Mouse (Mus musculus): ENCODE data around the gene Ap3m1. TPM values are rescaled to one million over a fixed set of nuclear protein-coding genes. Genes with fewer than 3 reads are reported as not detected.

Ap3m1 gene
- polyA plus RNA-seq, 1 experiment: 2.7 TPM

GRCm38 (mm10) chr14:21074398-21075320 is 22.4 kb upstream of the Ap3m1 start:
- Histone ChIP-seq H3K36me3 (replicated peaks; ENCODE audit: low read length) (no peaks in the 10 kb centered on the region), H3K4me1 (peaks cover 70% of the 10 kb centered on the region), H3K27me3 (replicated peaks) (no peaks in the 10 kb centered on the region), H3K4me3 (replicated peaks) (peak overlapping the region; percentile 100), H3K9me3 (no peaks in the 10 kb centered on the region)
- TF ChIP-seq FLI1 (IDR thresholded peaks at IDR 0.05; ENCODE audit: low read length) (no peak), GATA1 (IDR thresholded peaks at IDR 0.05; ENCODE audit: borderline replicate concordance, low read length) (no peak)

DNA sequence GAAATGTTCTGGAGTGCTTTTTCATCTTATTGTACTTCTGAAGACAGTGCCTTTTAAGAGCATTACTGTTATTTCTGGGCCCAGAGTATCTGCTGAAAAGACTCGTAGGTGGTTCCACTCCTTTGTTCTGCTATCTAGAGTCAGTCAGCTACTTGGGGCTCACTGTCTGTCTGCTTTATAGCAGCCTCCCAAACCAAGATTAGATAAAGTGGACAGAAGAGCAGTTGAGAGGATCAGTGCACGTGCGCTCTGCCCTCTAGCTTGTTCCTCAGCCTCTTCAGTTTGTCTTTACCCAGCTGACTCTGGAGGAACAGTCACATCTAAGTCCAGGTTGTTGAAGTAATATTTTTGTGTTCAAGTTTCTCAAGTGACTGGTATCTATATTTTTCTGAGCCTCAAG is 21.7 kb upstream of the Ap3m1 start:
- Histone ChIP-seq H3K27me3 (replicated peaks) (no peaks in the 10 kb centered on the region), H3K36me3 (replicated peaks; ENCODE audit: low read length) (no peaks in the 10 kb centered on the region), H3K9me3 (no peaks in the 10 kb centered on the region), H3K4me1 (peaks cover 73% of the 10 kb centered on the region), H3K4me3 (replicated peaks) (peak overlapping the region; percentile 72)
- TF ChIP-seq FLI1 (IDR thresholded peaks at IDR 0.05; ENCODE audit: low read length) (no peak), GATA1 (IDR thresholded peaks at IDR 0.05; ENCODE audit: borderline replicate concordance, low read length) (no peak)

DNA sequence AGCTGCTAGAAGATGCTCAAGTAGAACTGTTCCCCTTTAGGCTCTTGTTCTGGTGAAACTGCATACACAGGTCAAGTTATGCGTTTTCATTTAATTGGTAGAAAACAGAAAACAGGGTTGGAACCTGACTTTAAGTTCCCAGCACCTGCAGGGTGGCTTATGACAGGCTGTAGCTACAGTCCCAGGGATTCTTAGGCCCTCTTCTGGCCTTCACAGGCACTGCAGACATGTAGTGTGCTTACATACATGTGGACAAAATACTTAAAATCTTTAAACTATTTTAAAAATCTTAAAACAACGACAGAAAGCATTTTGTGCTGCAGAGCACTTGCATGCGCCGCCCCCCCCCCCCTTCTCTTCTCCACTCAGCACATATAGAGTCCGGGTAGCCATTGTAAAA is 17.3 kb upstream of the Ap3m1 start:
- no peaks in the 10 kb centered on the region for H3K27me3 ChIP-seq (replicated peaks)
- H3K36me3 ChIP-seq (replicated peaks; ENCODE audit: low read length): no peaks in the 10 kb centered on the region
- H3K4me3 ChIP-seq (replicated peaks): no peak overlapping the region
- no peak for TF ChIP-seq GATA1 (IDR thresholded peaks at IDR 0.05; ENCODE audit: borderline replicate concordance, low read length)
- no peak for TF ChIP-seq FLI1 (IDR thresholded peaks at IDR 0.05; ENCODE audit: low read length)
- H3K9me3 ChIP-seq: no peaks in the 10 kb centered on the region
- peaks cover 51% of the 10 kb centered on the region for H3K4me1 ChIP-seq

GRCm38 (mm10) chr14:21065490-21066162 is 13.3 kb upstream of the Ap3m1 start:
- Histone ChIP-seq H3K27me3 (replicated peaks) (no peaks in the 10 kb centered on the region), H3K4me3 (replicated peaks) (peak overlapping the region; percentile 20), H3K9me3 (no peaks in the 10 kb centered on the region), H3K36me3 (replicated peaks; ENCODE audit: low read length) (no peaks in the 10 kb centered on the region), H3K4me1 (peaks cover 58% of the 10 kb centered on the region)
- TF ChIP-seq GATA1 (IDR thresholded peaks at IDR 0.05; ENCODE audit: borderline replicate concordance, low read length) (no peak), FLI1 (IDR thresholded peaks at IDR 0.05; ENCODE audit: low read length) (no peak)

DNA sequence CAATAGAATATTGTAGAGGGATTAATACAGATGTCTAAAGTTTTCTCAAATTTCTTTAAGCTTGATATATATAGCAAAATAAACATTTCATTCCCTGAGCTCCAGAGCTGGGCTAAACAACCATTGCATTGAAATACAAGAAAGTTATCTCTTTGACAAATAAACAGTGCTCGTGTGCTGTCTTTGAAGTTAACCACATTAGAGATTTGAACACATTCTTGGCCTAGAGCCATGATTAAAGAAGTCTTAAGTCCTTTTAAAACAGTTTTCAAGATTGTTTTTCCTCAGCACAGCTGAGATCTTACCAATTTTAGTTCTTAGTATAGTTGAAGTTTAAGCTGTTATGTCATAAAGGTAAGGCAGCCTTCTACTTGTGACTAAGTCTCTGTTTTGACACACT is 12.0 kb upstream of the Ap3m1 start:
- Histone ChIP-seq H3K9me3 (no peaks in the 10 kb centered on the region), H3K27me3 (replicated peaks) (no peaks in the 10 kb centered on the region), H3K4me3 (replicated peaks) (no peak overlapping the region), H3K36me3 (replicated peaks; ENCODE audit: low read length) (no peaks in the 10 kb centered on the region), H3K4me1 (peaks cover 45% of the 10 kb centered on the region)
- no peak for TF ChIP-seq FLI1 (IDR thresholded peaks at IDR 0.05; ENCODE audit: low read length)
- no peak for TF ChIP-seq GATA1 (IDR thresholded peaks at IDR 0.05; ENCODE audit: borderline replicate concordance, low read length)

- H3K36me3 ChIP-seq (replicated peaks; ENCODE audit: low read length): no peaks in the 10 kb centered on the region
- TF ChIP-seq GATA1 (IDR thresholded peaks at IDR 0.05; ENCODE audit: borderline replicate concordance, low read length): no peak
- no peak for TF ChIP-seq FLI1 (IDR thresholded peaks at IDR 0.05; ENCODE audit: low read length)
- no peaks in the 10 kb centered on the region for H3K9me3 ChIP-seq
- H3K27me3 ChIP-seq (replicated peaks): no peaks in the 10 kb centered on the region
- no peak overlapping the region for H3K4me3 ChIP-seq (replicated peaks)
- peaks cover 41% of the 10 kb centered on the region for H3K4me1 ChIP-seq
Observed at GRCm38 (mm10) chr14:21062766-21063513, 10.6 kb upstream of the Ap3m1 start.

DNA sequence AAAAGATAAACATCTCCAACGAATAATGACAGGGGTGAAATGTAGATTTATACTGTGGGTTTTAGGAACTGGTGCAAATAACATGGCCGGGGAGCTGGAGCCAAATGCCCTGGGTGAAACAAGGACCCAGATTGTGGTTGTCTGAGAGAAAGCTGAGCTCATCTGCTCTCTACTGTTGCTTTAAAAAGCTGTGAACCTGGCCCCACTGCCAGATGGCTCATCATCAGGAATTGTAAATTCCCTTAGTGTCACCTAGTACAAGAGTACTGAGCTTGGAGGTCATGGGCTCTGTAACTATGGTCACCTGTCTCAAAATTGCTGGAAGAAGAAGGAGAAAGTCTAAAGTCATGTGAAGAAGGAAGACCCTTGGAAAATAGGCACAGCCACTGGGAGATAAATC is 6.7 kb upstream of the Ap3m1 start:
- TF ChIP-seq FLI1 (IDR thresholded peaks at IDR 0.05; ENCODE audit: low read length) (no peak), GATA1 (IDR thresholded peaks at IDR 0.05; ENCODE audit: borderline replicate concordance, low read length) (no peak)

DNA sequence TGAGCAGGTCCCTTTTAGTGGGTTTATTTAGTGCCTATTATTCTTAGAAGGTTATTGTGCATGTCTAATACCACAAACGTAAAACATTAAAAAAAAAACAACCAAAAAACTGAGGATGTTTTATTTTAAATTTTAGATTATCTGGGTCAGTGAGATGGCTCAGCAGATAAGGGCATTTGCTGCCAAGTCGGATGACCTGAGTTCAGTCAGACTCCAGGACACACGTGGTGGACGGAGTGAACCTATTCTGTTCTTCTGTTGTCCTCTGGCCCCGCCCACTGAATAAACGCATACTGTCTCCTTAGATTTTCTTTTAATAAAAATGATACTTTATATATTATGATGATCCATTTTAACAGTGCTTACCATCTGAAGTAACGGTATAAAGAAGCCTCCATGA is 1.3 kb upstream of the Ap3m1 start:
- peak overlapping the region; percentile 94 for H3K4me3 ChIP-seq (replicated peaks)
- H3K36me3 ChIP-seq (replicated peaks; ENCODE audit: low read length): peaks cover 8% of the 10 kb centered on the region
- TF ChIP-seq GATA1 (IDR thresholded peaks at IDR 0.05; ENCODE audit: borderline replicate concordance, low read length): no peak
- TF ChIP-seq FLI1 (IDR thresholded peaks at IDR 0.05; ENCODE audit: low read length): no peak
- H3K27me3 ChIP-seq (replicated peaks): no peaks in the 10 kb centered on the region
- peaks cover 14% of the 10 kb centered on the region; the same call in 1 of the 2 replicates for H3K4me1 ChIP-seq
- H3K9me3 ChIP-seq: no peaks in the 10 kb centered on the region

More for the DNA sequence above, 6.7 kb upstream of the Ap3m1 start:
- no peak overlapping the region for H3K4me3 ChIP-seq (replicated peaks)
- H3K36me3 ChIP-seq (replicated peaks; ENCODE audit: low read length): peaks cover 3% of the 10 kb centered on the region
- no peaks in the 10 kb centered on the region for H3K27me3 ChIP-seq (replicated peaks)
- H3K9me3 ChIP-seq: no peaks in the 10 kb centered on the region
- H3K4me1 ChIP-seq: peaks cover 28% of the 10 kb centered on the region

GRCm38 (mm10) chr14:21053151-21053550 is 843 bp upstream of the Ap3m1 start:
- H3K4me3 ChIP-seq (replicated peaks): peak overlapping the region; percentile 94

More at GRCm38 (mm10) chr14:21053151-21053550, 843 bp upstream of the Ap3m1 start:
- Histone ChIP-seq H3K4me1 (peaks cover 15% of the 10 kb centered on the region), H3K9me3 (no peaks in the 10 kb centered on the region), H3K36me3 (replicated peaks; ENCODE audit: low read length) (peaks cover 8% of the 10 kb centered on the region), H3K27me3 (replicated peaks) (no peaks in the 10 kb centered on the region)
- TF ChIP-seq GATA1 (IDR thresholded peaks at IDR 0.05; ENCODE audit: borderline replicate concordance, low read length) (no peak), FLI1 (IDR thresholded peaks at IDR 0.05; ENCODE audit: low read length) (no peak)

Data from megakaryocyte, embryonic 14.5 days (primary cell).